In the genomic region with DNA sequence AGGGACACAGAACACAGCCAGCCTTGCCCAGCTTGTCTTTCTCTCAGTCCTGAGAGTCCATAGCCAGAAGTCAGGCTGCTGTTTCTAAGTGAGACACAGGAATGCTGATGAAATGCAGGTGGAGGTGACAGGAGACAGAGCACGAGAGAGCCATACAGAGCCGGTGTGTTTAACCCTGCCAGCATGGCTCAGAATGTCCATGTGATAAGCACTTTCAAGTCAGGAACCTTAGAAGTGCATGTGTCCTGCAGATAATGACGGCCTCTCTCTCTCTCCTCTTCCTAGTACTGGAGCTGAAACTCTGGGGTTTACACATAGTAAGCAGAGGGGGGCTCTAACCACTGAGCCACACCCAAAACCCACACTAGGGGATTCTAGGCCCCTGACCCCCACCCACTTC, we compare ENCODE assay signal across 24 mouse cellular contexts.
DNase-seq lines count a peak whose midpoint lies in the region; ATAC-seq lines count a peak whose summit lies in the region.
"Had no signal": no experiment of that assay in that cellular context is flagged by ENCODE, and none has a peak within 500 bp of the region (broad histone marks: within the 10 kb centered on the region; RNA-seq: fewer than 3 reads in every experiment).

No protein-coding gene starts in this region.

- no peak for DNase-seq in heart, postnatal 14 days
- peak; percentile 29 for DNase-seq in ZHBTc4 (ENCODE audit: low read depth, low spot score)
- peak; percentile 52 for DNase-seq in liver, embryonic 13.5 days
- DNase-seq in right cerebral cortex, adult 2 months (ENCODE audit: low spot score in 2 of 2), result no peak
- DNase-seq: adrenal gland, postnatal 36 days; cerebellum, adult 9-10 months; heart, adult 11 months; kidney, adult 9 months; kidney, postnatal 36 days; layer of hippocampus, adult 9-11 months; left cerebral cortex, postnatal 4 days had no signal

- intact Hi-C loops in heart, postnatal 14 days (cut with DNase I), result no loop called here

- ATAC-seq in erythroblast, adult 5-6 weeks (replicated peaks; ENCODE audit: low FRiP score, poor library complexity, severe bottlenecking), result no peak
- ATAC-seq in heart, embryonic 15.5 days (replicated peaks; ENCODE audit: insufficient number of reproducible peaks, insufficient read depth, low FRiP score, low read depth), result peak; percentile 47; the same call in 1 of the 2 replicates
- ATAC-seq in liver, embryonic 13.5 days (ENCODE audit: low read depth), result peak; percentile 54; the same call in 1 of the 2 replicates
- ATAC-seq: CD4-positive, CD25-positive, alpha-beta regulatory T cell, adult 4 months; intestine, embryonic 15.5 days; lung, postnatal 0 days had no signal

- 18% methylated on average over 3 of the region's 3 CpGs for WGBS in heart, embryonic 15.5 days
- WGBS in liver, embryonic 13.5 days (ENCODE audit: insufficient replicate concordance), result 34% methylated on average over 3 of the region's 3 CpGs

- H3K4me1 ChIP-seq in erythroblast, embryonic 14.5 days (ENCODE audit: control insufficient read depth), result peaks cover 40% of the 10 kb centered on the region
- peaks cover 14% of the 10 kb centered on the region for H3K4me1 ChIP-seq in heart, embryonic 15.5 days (replicated peaks)
- H3K4me1 ChIP-seq in liver, embryonic 13.5 days (replicated peaks), result no peaks in the 10 kb centered on the region
- H3K4me1 ChIP-seq: embryonic facial prominence, embryonic 13.5 days; forebrain, embryonic 12.5 days; intestine, embryonic 15.5 days; liver, embryonic 15.5 days; midbrain, embryonic 12.5 days; neural tube, embryonic 12.5 days had no signal

- no peaks in the 10 kb centered on the region for H3K9me3 ChIP-seq in erythroblast, embryonic 14.5 days (ENCODE audit: control insufficient read depth, low read length)
- H3K9me3 ChIP-seq in heart, embryonic 15.5 days (replicated peaks), result no peaks in the 10 kb centered on the region
- H3K9me3 ChIP-seq in liver, embryonic 13.5 days (replicated peaks), result no peaks in the 10 kb centered on the region
- H3K9me3 ChIP-seq: embryonic facial prominence, embryonic 13.5 days; forebrain, embryonic 12.5 days; intestine, embryonic 15.5 days; liver, embryonic 15.5 days; midbrain, embryonic 12.5 days; neural tube, embryonic 12.5 days had no signal

- H3K4me2 ChIP-seq in heart, embryonic 15.5 days, result no peak overlapping the region
- no peak overlapping the region for H3K4me2 ChIP-seq in liver, embryonic 13.5 days
- H3K4me2 ChIP-seq: embryonic facial prominence, embryonic 13.5 days; forebrain, embryonic 12.5 days; hindbrain, embryonic 14.5 days; intestine, embryonic 15.5 days; liver, embryonic 15.5 days; midbrain, embryonic 12.5 days; neural tube, embryonic 12.5 days had no signal

- peak overlapping the region; percentile 27; the same call in 1 of the 2 replicates for H3K27ac ChIP-seq in heart, embryonic 15.5 days
- H3K27ac ChIP-seq in liver, embryonic 13.5 days, result no peak overlapping the region
- H3K27ac ChIP-seq: embryonic facial prominence, embryonic 13.5 days; forebrain, embryonic 12.5 days; hindbrain, embryonic 14.5 days; intestine, embryonic 15.5 days; left cerebral cortex, adult 2 months; liver, embryonic 15.5 days; midbrain, embryonic 12.5 days; neural tube, embryonic 12.5 days had no signal

- H3K4me3 ChIP-seq in erythroblast, embryonic 14.5 days (replicated peaks), result peak overlapping the region; percentile 50
- H3K4me3 ChIP-seq in heart, embryonic 15.5 days, result no peak overlapping the region
- H3K4me3 ChIP-seq in liver, embryonic 13.5 days (replicated peaks), result no peak overlapping the region
- H3K4me3 ChIP-seq: embryonic facial prominence, embryonic 13.5 days; forebrain, embryonic 12.5 days; intestine, embryonic 15.5 days; left cerebral cortex, adult 2 months; liver, embryonic 15.5 days; midbrain, embryonic 12.5 days; neural tube, embryonic 12.5 days had no signal

- H3K36me3 ChIP-seq in erythroblast, embryonic 14.5 days (ENCODE audit: control insufficient read depth), result no peaks in the 10 kb centered on the region
- no peaks in the 10 kb centered on the region for H3K36me3 ChIP-seq in heart, embryonic 15.5 days
- no peaks in the 10 kb centered on the region for H3K36me3 ChIP-seq in liver, embryonic 13.5 days
- H3K36me3 ChIP-seq: embryonic facial prominence, embryonic 13.5 days; intestine, embryonic 15.5 days; liver, embryonic 15.5 days had no signal

- no peak overlapping the region for H3K9ac ChIP-seq in heart, embryonic 15.5 days
- H3K9ac ChIP-seq in liver, embryonic 13.5 days, result no peak overlapping the region
- H3K9ac ChIP-seq: embryonic facial prominence, embryonic 13.5 days; forebrain, embryonic 12.5 days; hindbrain, embryonic 14.5 days; intestine, embryonic 15.5 days; liver, embryonic 15.5 days; midbrain, embryonic 12.5 days; neural tube, embryonic 12.5 days had no signal

- H3K27me3 ChIP-seq in erythroblast, embryonic 14.5 days (ENCODE audit: control insufficient read depth), result 0 out of 2 replicates have a peak, but pooled peaks cover 2% of the 10 kb centered on the region
- H3K27me3 ChIP-seq in heart, embryonic 15.5 days, result no peaks in the 10 kb centered on the region
- H3K27me3 ChIP-seq in liver, embryonic 13.5 days, result no peaks in the 10 kb centered on the region
- H3K27me3 ChIP-seq: embryonic facial prominence, embryonic 13.5 days; forebrain, embryonic 12.5 days; intestine, embryonic 15.5 days; liver, embryonic 15.5 days; midbrain, embryonic 12.5 days; neural tube, embryonic 12.5 days had no signal

Comparison
In these comparisons a context has a peak if more than half of its experiments do, and no peak if none do; other contexts are left out.
1. DNase-seq: peak in ZHBTc4 (single experiment) and liver, embryonic 13.5 days (single experiment); none in heart, postnatal 14 days (0 of 2) and right cerebral cortex, adult 2 months (0 of 2).